Mouse (Mus musculus) intestine, postnatal 0 days (tissue): ENCODE data around the gene Ola1. TPM values are rescaled to one million over a fixed set of nuclear protein-coding genes. Genes with fewer than 3 reads are reported as not detected.

Experiments used
- ATAC-seq: fragments of 200-750 bp; cut with Nextera tagmentation; 2 replicates; pipeline ENCODE4 v1.8.0; 2017; ENCODE audit warnings: mild to moderate bottlenecking, moderate TSS enrichment, moderate library complexity
- H3K27ac ChIP-seq: fragments of 300-500 bp; sonication (generic); 2 replicates; pipeline ENCODE4 v1.5.1; 2014; ENCODE audit warnings: mild to moderate bottlenecking, low read depth, low read length, moderate library complexity
- H3K27me3 ChIP-seq: fragments of 300-500 bp; sonication (generic); replicated peaks from 2 replicates; pipeline ENCODE4 v1.6.1; 2014; ENCODE audit warnings: low read length, mixed read lengths; ENCODE audit not compliant: control insufficient read depth, insufficient read depth
- H3K36me3 ChIP-seq: fragments of 300-500 bp; sonication (generic); 2 replicates; pipeline ENCODE4 v1.6.1; 2014; ENCODE audit warnings: mild to moderate bottlenecking, moderate library complexity; ENCODE audit not compliant: control insufficient read depth, insufficient read depth
- H3K4me1 ChIP-seq: fragments of 300-500 bp; sonication (generic); replicated peaks from 2 replicates; pipeline ENCODE4 v1.6.1; 2014; ENCODE audit warnings: antibody characterized with exemption, low read length, mixed read lengths; ENCODE audit not compliant: control insufficient read depth, insufficient read depth
- H3K4me2 ChIP-seq: fragments of 300-500 bp; sonication (generic); replicated peaks from 2 replicates; pipeline ENCODE4 v1.6.1; 2014; ENCODE audit warnings: low read depth, mild to moderate bottlenecking, moderate library complexity
- H3K4me3 ChIP-seq: fragments of 300-500 bp; sonication (generic); 2 replicates; pipeline ENCODE4 v1.5.1; 2014; ENCODE audit warnings: low read depth, low read length
- H3K9ac ChIP-seq: fragments of 300-500 bp; sonication (generic); 2 replicates; pipeline ENCODE4 v1.6.1; 2014; ENCODE audit warnings: mild to moderate bottlenecking, low read depth, low read length
- H3K9me3 ChIP-seq: fragments of 300-500 bp; sonication (generic); 2 replicates; pipeline ENCODE4 v1.6.1; 2016; ENCODE audit warnings: mixed run types; ENCODE audit not compliant: control insufficient read depth
- CTCF ChIP-seq: sonication (generic); IDR thresholded peaks from 2 replicates; pipeline ENCODE4 v1.5.1; 2016; ENCODE audit warnings: low read depth, mild to moderate bottlenecking, control low read depth, antibody characterized with exemption, moderate library complexity
- whole genome bisulfite sequencing: fragments of 180-500 bp; shearing (Covaris S2); extraction: QIAGEN DNeasy Blood & Tissue Kit; methylation state at CpG from one replicate; pipeline ENCODE4 v1.1.7; 2014; 5-methylcytosine and 5-hydroxymethylcytosine counted together
- polyA plus RNA-seq: library from polyadenylated mRNA; unstranded; fragments of >200 nt; fragmentation: Nextera tagmentation; extraction: Ambion mirVana; gene quantifications from 2 replicates; pipeline ENCODE4 v1.2.1, GENCODE M21; 2015

The Ola1 gene
- polyA plus RNA-seq, 1 experiment from 2014 or later, result 42.3 TPM

DNA sequence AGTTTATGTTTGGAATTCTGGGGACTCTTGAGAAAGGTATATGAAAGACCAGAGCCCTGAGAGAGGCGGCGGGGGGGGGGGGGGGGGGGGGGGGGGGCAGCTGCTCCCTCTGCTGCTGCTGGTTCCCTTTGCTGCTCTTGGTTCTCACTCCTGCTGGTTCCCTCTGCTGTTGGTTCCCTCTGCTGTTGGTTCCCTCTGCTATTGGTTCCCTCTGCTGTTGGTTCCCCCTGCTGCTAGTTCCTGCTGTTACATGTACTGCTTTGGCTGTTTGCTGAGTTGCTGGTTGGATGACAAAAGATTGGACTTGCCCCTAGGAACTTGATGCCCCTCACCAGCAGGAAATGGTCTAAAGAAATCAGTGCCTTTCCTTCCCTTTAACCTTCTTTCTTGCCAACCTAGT is 138.6 kb downstream of the Ola1 start:
- no peaks in the 10 kb centered on the region for H3K4me1 ChIP-seq
- no peak overlapping the region for H3K9ac ChIP-seq
- no CpG with 5 or more reads among the region's 2 CpGs for WGBS
- H3K4me2 ChIP-seq, result no peak overlapping the region
- no peak overlapping the region for H3K27ac ChIP-seq
- TF ChIP-seq CTCF, result peak; percentile 63
- H3K27me3 ChIP-seq, result no peaks in the 10 kb centered on the region
- H3K36me3 ChIP-seq, result no peaks in the 10 kb centered on the region
- H3K4me3 ChIP-seq, result no peak overlapping the region
- ATAC-seq, result no peak
- H3K9me3 ChIP-seq, result no peaks in the 10 kb centered on the region

DNA sequence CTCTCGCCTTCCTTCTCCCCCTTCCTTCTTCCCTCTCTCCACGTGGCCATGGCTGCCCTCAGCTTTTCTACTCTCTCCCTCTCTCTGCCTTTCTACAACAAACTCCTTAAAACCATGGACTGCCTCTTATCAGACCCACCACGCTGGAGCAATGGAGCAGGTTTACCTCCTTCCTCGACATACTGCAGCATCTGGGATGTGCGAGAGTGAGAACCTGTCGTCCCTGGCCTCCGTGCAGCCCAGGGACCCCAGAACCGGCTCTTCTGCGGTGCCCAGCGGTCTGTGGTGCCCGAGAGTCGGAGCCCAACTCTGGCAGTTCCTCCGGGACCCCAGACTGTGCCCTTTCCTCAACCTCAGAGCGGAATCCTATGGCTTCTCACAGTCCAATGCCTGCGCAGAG is 139.4 kb downstream of the Ola1 start:
- Histone ChIP-seq H3K27me3 (no peaks in the 10 kb centered on the region), H3K36me3 (no peaks in the 10 kb centered on the region), H3K27ac (no peak overlapping the region), H3K9me3 (no peaks in the 10 kb centered on the region), H3K9ac (no peak overlapping the region), H3K4me2 (no peak overlapping the region), H3K4me1 (no peaks in the 10 kb centered on the region), H3K4me3 (no peak overlapping the region)
- no peak for ATAC-seq
- 57% methylated on average over 15 of the region's 15 CpGs for WGBS
- TF ChIP-seq CTCF, result no peak

DNA sequence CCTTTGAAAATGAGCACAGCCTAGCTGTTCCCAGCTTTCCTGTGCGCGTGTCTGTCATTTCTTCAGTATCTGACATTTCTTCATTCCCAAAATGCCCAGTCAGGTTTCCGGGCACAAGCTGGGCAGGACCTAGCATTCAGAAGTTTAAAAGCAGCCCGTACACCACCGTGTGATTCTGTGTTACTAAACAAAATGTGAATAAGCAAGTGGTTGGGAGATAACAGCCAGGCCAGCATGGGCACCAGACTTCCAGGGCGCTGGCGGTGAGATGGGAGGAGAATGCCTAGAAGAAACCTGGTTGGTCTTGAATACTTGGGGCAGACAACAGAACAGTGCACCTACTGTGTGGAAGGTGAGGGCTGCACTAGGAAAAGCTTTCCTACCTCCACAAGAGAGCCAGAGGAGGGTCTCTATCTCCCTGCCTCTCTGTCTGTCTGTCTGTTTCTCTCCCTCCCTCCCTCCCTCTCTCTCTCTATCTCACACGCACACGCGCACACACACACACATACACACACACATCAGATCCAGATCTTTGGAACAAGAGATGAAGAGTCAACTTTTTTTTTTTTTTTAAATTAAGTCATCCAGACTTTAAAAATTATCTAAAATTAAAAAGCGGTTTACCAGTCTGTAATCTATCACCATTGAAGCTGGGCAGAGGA is 144.8 kb downstream of the Ola1 start:
- 90% methylated on average over 11 of the region's 11 CpGs for WGBS
- Histone ChIP-seq H3K9me3 (no peaks in the 10 kb centered on the region), H3K9ac (no peak overlapping the region), H3K4me2 (no peak overlapping the region), H3K27me3 (no peaks in the 10 kb centered on the region), H3K4me3 (no peak overlapping the region), H3K27ac (no peak overlapping the region), H3K4me1 (no peaks in the 10 kb centered on the region), H3K36me3 (no peaks in the 10 kb centered on the region)
- TF ChIP-seq CTCF, result no peak
- ATAC-seq, result no peak

DNA sequence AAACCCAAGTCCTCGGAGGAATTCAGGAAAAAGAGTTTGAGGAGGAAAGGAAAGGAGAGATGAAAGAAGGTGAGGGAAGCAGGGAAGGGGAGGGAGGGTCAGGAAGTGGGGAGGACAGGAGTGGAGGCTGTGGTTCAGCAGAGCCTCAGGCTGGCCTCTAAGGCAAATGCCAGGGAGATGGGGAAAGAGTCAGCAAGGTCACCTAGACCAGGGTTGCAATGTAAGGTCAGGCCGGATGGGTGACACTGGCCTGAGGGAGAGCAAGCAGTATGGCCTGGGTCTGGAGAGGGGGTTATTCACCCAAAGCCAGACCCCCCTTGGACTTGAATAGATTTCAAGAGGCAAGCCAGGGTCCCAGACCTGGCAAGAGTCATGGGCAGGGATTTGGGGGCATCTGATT is 147.5 kb downstream of the Ola1 start:
- no peaks in the 10 kb centered on the region for H3K4me1 ChIP-seq
- no peak for ATAC-seq
- H3K9ac ChIP-seq, result no peak overlapping the region
- no peak overlapping the region for H3K4me2 ChIP-seq
- no peak overlapping the region for H3K4me3 ChIP-seq
- no peaks in the 10 kb centered on the region for H3K36me3 ChIP-seq
- TF ChIP-seq CTCF, result no peak
- H3K27me3 ChIP-seq, result no peaks in the 10 kb centered on the region
- H3K27ac ChIP-seq, result no peak overlapping the region
- no peaks in the 10 kb centered on the region for H3K9me3 ChIP-seq
- WGBS, result 68% methylated on average over 2 of the region's 2 CpGs

DNA sequence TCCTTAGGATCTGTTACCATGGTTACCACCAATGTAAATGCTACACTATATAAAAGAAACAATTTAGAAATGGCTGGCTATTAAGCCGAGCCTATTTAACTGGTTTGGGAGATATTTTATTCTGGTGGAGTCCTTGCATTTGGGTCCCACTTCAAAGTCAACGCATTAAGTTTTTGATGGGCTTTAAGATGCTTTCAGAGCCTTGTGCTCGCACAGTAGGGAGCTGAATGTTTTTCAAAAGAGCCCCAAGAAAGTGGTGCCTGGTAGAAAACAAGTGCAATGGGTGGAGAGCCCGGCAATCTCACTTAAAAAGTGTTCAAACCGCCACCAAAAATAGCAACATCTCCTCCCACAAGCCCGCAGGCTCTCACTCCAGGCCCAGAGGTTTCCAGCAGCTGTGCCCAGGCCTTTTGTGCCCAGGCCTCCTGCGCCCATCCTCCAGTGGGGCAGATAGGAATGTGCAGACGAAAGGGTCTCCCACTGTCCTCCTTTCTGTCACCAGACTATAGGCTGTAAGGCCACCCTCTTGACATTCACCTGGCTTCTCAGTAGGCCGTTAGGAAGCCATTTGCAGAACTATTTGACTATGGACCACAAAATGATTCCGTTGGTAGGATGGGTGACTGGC is 148.2 kb downstream of the Ola1 start:
- no peak overlapping the region for H3K9ac ChIP-seq
- WGBS, result 71% methylated on average over 10 of the region's 10 CpGs
- H3K27ac ChIP-seq, result no peak overlapping the region
- no peaks in the 10 kb centered on the region for H3K9me3 ChIP-seq
- H3K4me2 ChIP-seq, result no peak overlapping the region
- no peak for TF ChIP-seq CTCF
- no peaks in the 10 kb centered on the region for H3K36me3 ChIP-seq
- no peak for ATAC-seq
- H3K4me1 ChIP-seq, result no peaks in the 10 kb centered on the region
- no peaks in the 10 kb centered on the region for H3K27me3 ChIP-seq
- no peak overlapping the region for H3K4me3 ChIP-seq

DNA sequence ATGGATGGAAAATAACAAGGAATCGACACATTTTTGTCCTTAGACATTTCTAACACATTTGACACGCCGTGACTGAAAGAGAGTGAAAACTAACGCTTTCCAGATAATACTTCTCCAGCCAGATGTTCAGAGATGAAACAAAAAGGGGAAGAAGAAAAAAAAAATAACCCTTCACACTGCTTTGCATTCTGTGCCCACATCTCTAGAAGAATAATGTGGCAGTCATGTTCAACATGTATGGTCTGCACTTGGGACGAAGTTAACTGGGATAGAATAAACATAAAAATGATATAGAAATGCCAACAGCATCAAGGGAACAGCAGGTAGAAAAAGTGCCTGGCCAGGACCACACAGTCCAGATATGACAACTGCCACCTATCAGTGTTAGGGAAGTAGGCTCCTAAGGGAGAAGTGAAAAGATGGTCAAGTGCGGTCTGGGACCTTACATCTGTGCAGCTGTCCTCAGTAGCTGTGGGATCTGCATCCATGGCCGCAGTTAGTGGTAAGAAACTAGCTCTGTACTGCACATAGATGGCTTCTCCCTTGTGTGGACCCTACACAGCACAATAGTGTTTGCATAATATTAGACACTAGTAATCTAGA is 149.4 kb downstream of the Ola1 start:
- Histone ChIP-seq H3K27me3 (no peaks in the 10 kb centered on the region), H3K9ac (no peak overlapping the region), H3K4me2 (no peak overlapping the region), H3K9me3 (no peaks in the 10 kb centered on the region), H3K4me1 (no peaks in the 10 kb centered on the region), H3K4me3 (no peak overlapping the region), H3K27ac (no peak overlapping the region), H3K36me3 (no peaks in the 10 kb centered on the region)
- no peak for ATAC-seq
- WGBS, result 89% methylated on average over 7 of the region's 7 CpGs
- no peak for TF ChIP-seq CTCF
